Mouse (Mus musculus): ENCODE results near the gene Tnf. TPM values are rescaled to one million over a fixed set of nuclear protein-coding genes. Genes with fewer than 3 reads are reported as not detected.

The Tnf gene
- polyA plus RNA-seq, 1 experiment from 2014 or later: not detected

DNA sequence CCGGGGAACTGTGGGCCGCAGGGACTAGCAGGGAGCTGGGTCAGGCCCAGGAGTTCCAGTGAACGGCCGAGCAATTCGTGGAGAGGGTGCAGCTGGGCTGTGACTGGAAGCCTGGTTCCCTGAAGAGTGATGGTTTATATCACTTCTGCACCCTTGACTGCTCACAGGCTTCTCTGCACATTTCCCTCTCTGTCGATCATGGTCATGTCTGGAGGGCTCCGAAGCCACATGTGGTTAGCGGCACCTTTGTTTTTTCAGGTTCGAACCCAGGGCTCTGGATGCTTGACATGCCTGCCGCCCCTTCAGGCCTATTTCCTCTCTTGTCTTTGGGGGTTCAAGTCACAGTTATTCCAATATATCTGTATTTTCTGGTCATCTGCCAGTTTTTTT is 3.6 kb upstream of the Tnf start:
- Histone ChIP-seq H3K4me3 (ENCODE audit: control insufficient read depth in 1 of 2, insufficient read depth in 1 of 2, low read depth in 1 of 2, low read length in 2 of 2) (no peak overlapping the region), H3K36me3 (ENCODE audit: control insufficient read depth, insufficient read depth, low read length) (no peaks in the 10 kb centered on the region), H3K9ac (ENCODE audit: low read length) (no peak overlapping the region), H3K9me3 (ENCODE audit: control insufficient read depth, low read length) (no peaks in the 10 kb centered on the region), H3K4me2 (ENCODE audit: low read length) (no peak overlapping the region), H3K27ac (replicated peaks in 1 of 2; ENCODE audit: control insufficient read depth in 1 of 2, insufficient read depth in 1 of 2, low read depth in 2 of 2, low read length in 2 of 2) (no peak overlapping the region), H3K4me1 (ENCODE audit: control insufficient read depth in 2 of 2, insufficient read depth in 2 of 2, low read length in 2 of 2) (peaks cover 0 to 3% of the 10 kb centered on the region in 2 experiments; a peak in 2 of 4 replicates), H3K27me3 (ENCODE audit: control insufficient read depth, insufficient read depth, low read length) (peaks cover 50% of the 10 kb centered on the region)
- WGBS: 44% methylated on average over 10 of the region's 10 CpGs
- ATAC-seq (ENCODE audit: insufficient number of reproducible peaks, insufficient read depth, low FRiP score, low read depth): no peak

DNA sequence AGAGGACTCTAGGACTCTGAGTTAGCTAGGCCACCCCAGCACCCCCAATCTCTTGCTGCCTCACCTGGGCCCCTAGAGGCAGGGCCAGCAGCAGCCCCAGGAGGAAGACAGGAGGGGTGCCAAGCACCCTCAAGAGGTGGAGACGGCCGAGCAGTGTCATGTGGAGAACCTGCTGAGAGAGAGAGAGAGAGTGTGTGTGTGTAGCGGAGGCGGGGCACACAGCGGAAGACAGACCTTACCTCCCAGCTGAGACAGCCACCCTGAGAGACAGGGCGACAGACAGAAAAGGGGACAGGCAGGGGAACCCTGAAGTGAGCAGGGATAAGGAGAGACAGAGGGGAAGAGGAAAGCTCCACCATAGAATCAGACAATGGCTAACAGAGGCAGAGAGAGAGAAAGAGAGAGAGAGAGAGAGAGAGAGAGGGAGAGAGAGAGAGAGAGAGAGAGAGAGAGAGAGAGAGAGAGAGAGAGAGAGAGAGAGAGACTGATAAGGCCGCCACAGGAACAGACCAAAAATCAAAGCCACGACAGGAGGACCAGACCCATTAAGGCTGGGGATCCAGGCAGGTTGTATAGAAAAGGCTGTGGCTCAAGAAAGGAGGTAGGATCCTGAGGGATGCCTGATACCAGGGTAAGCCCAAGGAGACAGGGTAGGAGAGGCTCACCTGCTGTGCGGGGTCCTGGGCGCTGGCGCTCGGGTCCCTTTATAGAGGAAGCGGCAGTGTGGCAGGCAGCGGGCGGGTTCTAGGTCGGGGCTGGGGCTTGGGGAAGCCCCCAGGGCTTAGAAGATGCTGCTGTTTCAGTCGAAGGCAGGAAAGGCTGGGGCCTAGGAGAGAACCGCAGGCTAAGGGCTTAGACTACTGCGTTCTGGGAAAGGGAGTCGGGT is 2.9 kb upstream of the Tnf start, which contains the start of gene Lta:
Lta (minus strand) TSS at position 858 of the 886 bp plus-strand sequence.
- no peak for ATAC-seq (ENCODE audit: insufficient number of reproducible peaks, insufficient read depth, low FRiP score, low read depth)
- WGBS: 22% methylated on average over 20 of the region's 20 CpGs
- no peak within 1 kb of the TSS for H3K9ac ChIP-seq (ENCODE audit: low read length)
- no peaks in the 10 kb centered on the region for H3K36me3 ChIP-seq (ENCODE audit: control insufficient read depth, insufficient read depth, low read length)
- H3K9me3 ChIP-seq (ENCODE audit: control insufficient read depth, low read length): no peaks in the 10 kb centered on the region
- H3K4me2 ChIP-seq (ENCODE audit: low read length): no peak within 1 kb of the TSS
- no peak within 1 kb of the TSS for H3K27ac ChIP-seq (replicated peaks in 1 of 2; ENCODE audit: control insufficient read depth in 1 of 2, insufficient read depth in 1 of 2, low read depth in 2 of 2, low read length in 2 of 2)
- no peak within 1 kb of the TSS for H3K4me3 ChIP-seq (ENCODE audit: control insufficient read depth in 1 of 2, insufficient read depth in 1 of 2, low read depth in 1 of 2, low read length in 2 of 2)
- H3K4me1 ChIP-seq (ENCODE audit: control insufficient read depth in 2 of 2, insufficient read depth in 2 of 2, low read length in 2 of 2): peaks cover 0 to 3% of the 10 kb centered on the region in 2 experiments; a peak in 2 of 4 replicates
- H3K27me3 ChIP-seq (ENCODE audit: control insufficient read depth, insufficient read depth, low read length): peaks cover 56% of the 10 kb centered on the region

DNA sequence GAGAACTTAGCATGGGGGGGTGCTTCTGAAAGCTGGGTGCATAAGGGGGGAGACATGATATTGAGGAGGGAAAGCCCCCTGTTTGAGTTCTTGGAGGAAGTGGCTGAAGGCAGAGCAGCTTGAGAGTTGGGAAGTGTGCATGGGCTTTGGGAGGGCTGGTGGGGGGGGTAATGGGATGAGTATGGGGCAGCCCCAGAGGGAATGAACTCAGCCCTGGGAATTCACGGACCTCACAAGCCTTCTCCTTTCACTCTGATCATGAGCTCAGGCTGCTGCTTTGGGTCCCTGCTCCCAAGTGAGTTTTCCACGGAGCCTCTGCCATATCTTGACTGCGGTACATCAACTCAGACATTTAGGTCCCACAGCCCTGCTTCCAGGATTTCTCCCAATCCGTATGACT is 635 bp upstream of the Tnf start:
- no peak for ATAC-seq (ENCODE audit: insufficient number of reproducible peaks, insufficient read depth, low FRiP score, low read depth)
- peaks cover 0 to 3% of the 10 kb centered on the region in 2 experiments; a peak in 2 of 4 replicates for H3K4me1 ChIP-seq (ENCODE audit: control insufficient read depth in 2 of 2, insufficient read depth in 2 of 2, low read length in 2 of 2)
- no peaks in the 10 kb centered on the region for H3K9me3 ChIP-seq (ENCODE audit: control insufficient read depth, low read length)
- no peak overlapping the region for H3K4me2 ChIP-seq (ENCODE audit: low read length)
- no peak overlapping the region for H3K27ac ChIP-seq (replicated peaks in 1 of 2; ENCODE audit: control insufficient read depth in 1 of 2, insufficient read depth in 1 of 2, low read depth in 2 of 2, low read length in 2 of 2)
- H3K4me3 ChIP-seq (ENCODE audit: control insufficient read depth in 1 of 2, insufficient read depth in 1 of 2, low read depth in 1 of 2, low read length in 2 of 2): no peak overlapping the region
- H3K9ac ChIP-seq (ENCODE audit: low read length): no peak overlapping the region
- no peaks in the 10 kb centered on the region for H3K36me3 ChIP-seq (ENCODE audit: control insufficient read depth, insufficient read depth, low read length)
- 68% methylated on average over 4 of the region's 4 CpGs for WGBS
- H3K27me3 ChIP-seq (ENCODE audit: control insufficient read depth, insufficient read depth, low read length): peaks cover 71% of the 10 kb centered on the region

DNA sequence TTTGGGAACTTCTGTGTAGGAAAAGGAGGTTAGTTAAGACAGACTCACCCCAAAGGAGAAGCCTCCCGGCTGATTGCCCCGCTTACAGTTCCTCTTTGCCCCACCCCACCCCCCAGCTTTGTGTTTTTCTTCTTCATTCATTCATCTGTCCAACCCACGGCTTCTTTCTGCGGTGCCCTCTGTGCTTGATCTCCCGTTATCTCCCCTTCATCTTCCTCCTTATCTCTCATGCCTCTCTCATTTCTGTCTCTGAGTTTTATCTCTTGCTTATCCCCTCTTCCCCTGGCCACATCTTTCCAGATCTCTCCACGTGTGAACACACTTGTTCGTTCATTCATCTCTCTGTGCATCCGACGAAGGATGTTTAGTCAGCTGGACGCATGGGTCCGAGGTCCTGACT is 679 bp downstream of the Tnf start:
- peaks cover 79% of the 10 kb centered on the region for H3K27me3 ChIP-seq (ENCODE audit: control insufficient read depth, insufficient read depth, low read length)
- no peak overlapping the region for H3K4me2 ChIP-seq (ENCODE audit: low read length)
- no peaks in the 10 kb centered on the region for H3K9me3 ChIP-seq (ENCODE audit: control insufficient read depth, low read length)

DNA sequence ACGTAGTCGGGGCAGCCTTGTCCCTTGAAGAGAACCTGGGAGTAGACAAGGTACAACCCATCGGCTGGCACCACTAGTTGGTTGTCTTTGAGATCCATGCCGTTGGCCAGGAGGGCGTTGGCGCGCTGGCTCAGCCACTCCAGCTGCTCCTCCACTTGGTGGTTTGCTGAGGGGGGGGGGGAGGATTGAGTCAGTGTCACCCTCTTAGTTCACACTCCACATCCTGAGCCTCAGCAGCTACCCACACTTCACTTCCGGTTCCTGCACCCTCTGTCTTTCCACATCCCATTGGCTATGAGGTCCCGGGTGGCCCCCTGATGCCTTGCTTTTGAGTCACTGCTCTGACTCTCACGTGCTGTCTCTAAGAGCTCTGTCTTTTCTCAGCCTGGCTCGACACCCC is 1.4 kb downstream of the Tnf start:
- Histone ChIP-seq H3K4me2 (ENCODE audit: low read length) (no peak overlapping the region), H3K27ac (replicated peaks in 1 of 2; ENCODE audit: control insufficient read depth in 1 of 2, insufficient read depth in 1 of 2, low read depth in 2 of 2, low read length in 2 of 2) (no peak overlapping the region), H3K27me3 (ENCODE audit: control insufficient read depth, insufficient read depth, low read length) (peaks cover 85% of the 10 kb centered on the region), H3K9me3 (ENCODE audit: control insufficient read depth, low read length) (no peaks in the 10 kb centered on the region), H3K4me1 (ENCODE audit: control insufficient read depth in 2 of 2, insufficient read depth in 2 of 2, low read length in 2 of 2) (peaks cover 7 to 9% of the 10 kb centered on the region in 2 experiments), H3K36me3 (ENCODE audit: control insufficient read depth, insufficient read depth, low read length) (no peaks in the 10 kb centered on the region), H3K4me3 (ENCODE audit: control insufficient read depth in 1 of 2, insufficient read depth in 1 of 2, low read depth in 1 of 2, low read length in 2 of 2) (no peak overlapping the region), H3K9ac (ENCODE audit: low read length) (no peak overlapping the region)
- no peak for ATAC-seq (ENCODE audit: insufficient number of reproducible peaks, insufficient read depth, low FRiP score, low read depth)
- 75% methylated on average over 11 of the region's 11 CpGs for WGBS

More for the DNA sequence above, 679 bp downstream of the Tnf start:
- WGBS: 54% methylated on average over 11 of the region's 11 CpGs
- peak overlapping the region in 1 of 2 experiments; percentile 6; a peak in 1 of 4 replicates for H3K4me3 ChIP-seq (ENCODE audit: control insufficient read depth in 1 of 2, insufficient read depth in 1 of 2, low read depth in 1 of 2, low read length in 2 of 2)
- no peaks in the 10 kb centered on the region for H3K36me3 ChIP-seq (ENCODE audit: control insufficient read depth, insufficient read depth, low read length)
- no peak overlapping the region for H3K27ac ChIP-seq (replicated peaks in 1 of 2; ENCODE audit: control insufficient read depth in 1 of 2, insufficient read depth in 1 of 2, low read depth in 2 of 2, low read length in 2 of 2)
- ATAC-seq (ENCODE audit: insufficient number of reproducible peaks, insufficient read depth, low FRiP score, low read depth): no peak
- peaks cover 1 to 5% of the 10 kb centered on the region in 2 experiments; a peak in 3 of 4 replicates for H3K4me1 ChIP-seq (ENCODE audit: control insufficient read depth in 2 of 2, insufficient read depth in 2 of 2, low read length in 2 of 2)
- H3K9ac ChIP-seq (ENCODE audit: low read length): no peak overlapping the region

DNA sequence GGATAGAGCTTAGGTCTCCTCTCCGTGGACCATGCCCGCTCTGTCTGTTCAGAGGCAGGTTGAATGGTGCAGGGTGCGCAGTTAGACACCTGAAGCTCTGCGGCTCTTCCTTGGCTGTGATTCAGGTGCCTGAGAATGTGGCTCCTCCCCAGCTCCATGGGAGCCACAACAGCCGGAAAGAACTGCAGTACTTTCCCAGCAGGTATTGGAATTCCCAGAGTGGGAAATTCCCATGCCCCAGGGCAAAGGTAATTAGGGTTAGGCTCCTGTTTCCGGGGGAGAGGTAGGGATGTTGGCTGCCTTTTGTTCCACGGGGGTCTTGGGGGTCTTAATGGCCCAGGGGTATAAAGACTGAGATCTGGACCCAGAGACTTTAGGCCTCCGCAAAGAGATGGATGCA is 2.9 kb downstream of the Tnf start:
- peaks cover 88% of the 10 kb centered on the region for H3K27me3 ChIP-seq (ENCODE audit: control insufficient read depth, insufficient read depth, low read length)
- no peak overlapping the region for H3K4me3 ChIP-seq (ENCODE audit: control insufficient read depth in 1 of 2, insufficient read depth in 1 of 2, low read depth in 1 of 2, low read length in 2 of 2)
- peaks cover 5 to 11% of the 10 kb centered on the region in 2 experiments; a peak in 3 of 4 replicates for H3K4me1 ChIP-seq (ENCODE audit: control insufficient read depth in 2 of 2, insufficient read depth in 2 of 2, low read length in 2 of 2)
- H3K9me3 ChIP-seq (ENCODE audit: control insufficient read depth, low read length): no peaks in the 10 kb centered on the region
- ATAC-seq (ENCODE audit: insufficient number of reproducible peaks, insufficient read depth, low FRiP score, low read depth): no peak
- H3K27ac ChIP-seq (replicated peaks in 1 of 2; ENCODE audit: control insufficient read depth in 1 of 2, insufficient read depth in 1 of 2, low read depth in 2 of 2, low read length in 2 of 2): no peak overlapping the region
- 39% methylated on average over 8 of the region's 8 CpGs for WGBS
- no peak overlapping the region for H3K4me2 ChIP-seq (ENCODE audit: low read length)
- no peaks in the 10 kb centered on the region for H3K36me3 ChIP-seq (ENCODE audit: control insufficient read depth, insufficient read depth, low read length)
- H3K9ac ChIP-seq (ENCODE audit: low read length): no peak overlapping the region

DNA sequence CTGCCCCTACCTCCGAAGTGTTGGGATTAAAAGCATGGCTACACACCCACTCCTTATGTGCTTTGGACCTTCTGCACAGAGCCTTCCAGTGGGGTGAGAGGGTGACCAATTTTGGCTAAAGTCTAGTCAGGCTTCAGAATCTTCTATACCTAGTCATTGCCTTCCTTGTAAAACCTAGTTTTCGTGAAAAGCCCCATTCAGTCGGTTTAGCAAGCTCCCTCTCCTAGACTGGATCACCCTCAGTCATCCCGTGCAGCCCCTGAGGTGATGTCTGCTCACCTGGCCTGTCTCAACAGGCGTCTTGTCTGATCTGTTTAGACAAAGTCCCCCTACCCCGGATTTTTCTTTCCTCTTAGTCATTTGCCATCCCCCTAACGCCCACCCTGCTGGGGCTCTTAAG is 3.8 kb downstream of the Tnf start:
- Histone ChIP-seq H3K27me3 (ENCODE audit: control insufficient read depth, insufficient read depth, low read length) (peaks cover 85% of the 10 kb centered on the region), H3K36me3 (ENCODE audit: control insufficient read depth, insufficient read depth, low read length) (no peaks in the 10 kb centered on the region), H3K9ac (ENCODE audit: low read length) (no peak overlapping the region), H3K4me1 (ENCODE audit: control insufficient read depth in 2 of 2, insufficient read depth in 2 of 2, low read length in 2 of 2) (peaks cover 5 to 11% of the 10 kb centered on the region in 2 experiments; a peak in 3 of 4 replicates), H3K4me3 (ENCODE audit: control insufficient read depth in 1 of 2, insufficient read depth in 1 of 2, low read depth in 1 of 2, low read length in 2 of 2) (no peak overlapping the region), H3K4me2 (ENCODE audit: low read length) (no peak overlapping the region), H3K9me3 (ENCODE audit: control insufficient read depth, low read length) (no peaks in the 10 kb centered on the region), H3K27ac (replicated peaks in 1 of 2; ENCODE audit: control insufficient read depth in 1 of 2, insufficient read depth in 1 of 2, low read depth in 2 of 2, low read length in 2 of 2) (no peak overlapping the region)
- no peak for ATAC-seq (ENCODE audit: insufficient number of reproducible peaks, insufficient read depth, low FRiP score, low read depth)
- 58% methylated on average over 7 of the region's 7 CpGs for WGBS

Measured in heart, embryonic 14.5 days (tissue).